Mouse (Mus musculus) v-Abl transformed pro-B cells (cell line): Measurements from ENCODE around the gene Gm3752.
"Not testable (repeated sequence)": the region's sequence is repeated elsewhere in the genome, so short reads cannot be mapped to it uniquely, and the experiment has no call there.

ENCODE experiments used
- in situ Hi-C, 2 experiments: fragments of 400-800 bp; cut with MboI; formaldehyde crosslinking; loops; one replicate each; pipeline ENCODE4 v1.15.1; 2025; ENCODE audit not compliant: unreplicated experiment in 2 of 2

Gm3752 gene

DNA sequence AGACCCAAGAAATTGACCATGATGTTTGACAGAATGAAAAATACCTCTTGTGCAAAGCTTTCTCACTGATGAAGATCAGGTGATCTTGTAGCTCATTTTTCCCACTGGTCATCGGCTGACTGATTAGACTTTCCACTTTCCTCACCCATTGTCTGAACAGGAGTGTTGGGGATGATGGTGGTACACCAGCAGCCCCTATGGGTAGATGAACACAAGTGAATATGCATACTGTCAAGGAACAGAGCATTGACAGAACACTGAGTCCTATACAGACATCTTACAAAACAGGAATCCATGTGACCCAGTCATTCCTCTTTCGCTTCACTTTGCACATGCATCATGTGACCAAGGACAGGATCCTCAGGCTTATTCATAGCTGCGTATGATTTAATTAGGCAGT lies at the start of gene Gm3752:
Gene Gm3752, minus strand, starts transcription at position 101 of the 400 bp plus-strand sequence.
- in situ Hi-C loops = not testable (repeated sequence)

DNA sequence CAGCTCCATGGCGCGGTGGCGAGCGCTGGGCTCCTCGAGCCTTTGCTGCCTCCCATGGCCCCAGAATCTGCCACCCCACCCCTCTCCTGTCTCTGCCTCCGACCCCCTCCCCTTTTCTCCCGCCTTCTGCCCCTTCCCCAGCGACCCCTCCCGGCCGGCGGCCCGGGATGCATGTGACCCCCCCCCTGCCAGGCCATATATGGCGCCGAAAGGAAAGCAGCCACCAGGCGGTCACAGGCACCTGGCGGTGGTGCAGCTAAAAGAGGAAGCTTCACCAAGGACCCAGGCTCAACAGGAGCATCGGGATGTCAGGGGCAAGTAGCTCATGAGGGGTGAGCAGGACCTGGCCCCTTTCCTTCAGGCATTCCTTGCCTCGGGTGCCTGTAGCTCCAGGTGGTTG lies 5.2 kb upstream of the Gm3752 start:
- in situ Hi-C loops = not testable (repeated sequence)

DNA sequence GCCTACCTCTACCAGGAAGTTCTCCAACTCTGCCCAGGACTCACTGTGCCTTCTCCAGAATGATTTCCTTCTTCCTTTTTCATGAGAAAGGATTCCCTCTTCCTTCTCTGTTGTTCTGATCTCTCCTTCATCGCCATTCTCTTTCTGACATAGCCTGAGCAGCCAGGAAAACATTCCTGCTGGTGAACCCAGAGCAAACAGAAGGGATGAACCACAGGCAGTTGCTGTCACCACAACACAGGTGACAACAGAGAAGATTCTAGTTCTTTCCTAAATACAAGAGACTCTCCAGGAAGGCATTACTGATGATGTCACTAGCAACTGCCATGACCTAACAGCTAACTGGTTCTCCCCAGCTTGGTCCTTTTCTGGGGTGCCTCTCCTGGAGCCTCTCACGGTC lies 32.7 kb downstream of the Gm3752 start, which contains the start of gene Gm3755:
Gene Gm3755, minus strand, starts transcription at position 101 of the 400 bp plus-strand sequence.
- in situ Hi-C loops = not testable (repeated sequence)

DNA sequence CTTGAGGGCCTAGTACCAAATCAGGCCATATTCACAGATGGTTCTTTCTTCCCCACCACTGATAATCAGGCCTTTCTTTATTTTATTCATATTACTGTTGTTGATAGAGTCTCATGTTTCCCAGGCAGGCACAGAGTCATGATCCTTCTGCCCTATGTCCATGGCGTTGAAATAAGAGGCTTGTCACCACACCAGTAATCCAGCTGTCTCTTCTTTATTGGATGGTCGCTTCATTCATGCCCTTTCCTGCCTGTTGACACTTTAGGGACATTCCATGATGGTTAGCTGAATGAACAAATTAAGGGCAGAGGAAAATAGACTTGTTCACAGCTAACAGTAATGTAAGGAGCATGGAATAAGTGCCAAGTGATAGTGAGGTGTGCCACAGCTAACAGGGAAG lies 61.1 kb downstream of the Gm3752 start:
- in situ Hi-C loops = not testable (repeated sequence)
